Mouse (Mus musculus): ENCODE measurements around the gene Prph. TPM values are rescaled to one million over a fixed set of nuclear protein-coding genes. Genes with fewer than 3 reads are reported as not detected.
A peak's percentile ranks its signal among the peaks of the same experiment; 100 is the strongest.

The Prph gene
- total RNA-seq, 2 experiments from 2014 or later: 3.0 to 4.7 TPM

DNA sequence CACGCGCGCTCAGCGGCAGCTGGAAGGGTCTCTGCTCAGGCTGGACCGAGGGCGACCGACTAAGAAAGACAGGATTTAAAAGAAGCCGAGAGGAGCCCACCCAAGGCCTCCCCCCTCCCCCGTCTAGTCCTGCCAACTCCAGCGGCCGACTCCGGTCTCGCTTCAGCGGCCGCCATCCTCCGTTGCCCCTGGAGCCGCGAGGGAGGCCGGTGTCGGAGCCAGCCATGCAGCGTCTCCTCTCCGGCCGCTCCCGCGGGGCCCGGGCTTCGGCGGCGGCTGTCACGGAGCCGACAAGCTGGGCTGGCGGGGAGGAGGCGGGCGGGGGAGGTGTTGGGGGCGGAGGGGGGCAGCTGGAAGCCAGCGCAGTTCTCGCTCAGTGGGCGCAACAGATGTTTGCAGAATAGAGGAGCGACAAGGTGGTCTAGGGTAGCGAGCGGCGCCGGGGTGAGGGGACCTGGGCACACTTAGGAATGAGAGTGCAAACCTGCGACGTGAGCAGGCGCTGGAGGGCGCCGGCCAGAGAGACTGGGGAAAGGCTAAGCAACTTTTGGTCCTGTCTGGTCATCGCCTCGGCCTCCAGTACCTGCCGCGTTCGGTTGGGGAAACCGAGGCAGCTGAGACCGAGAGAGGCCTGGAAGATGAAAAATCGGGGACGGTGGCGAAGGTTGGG, 42.0 kb downstream of the Prph start:
- DNase-seq (ENCODE audit: low spot score in 2 of 2): no peak

DNA sequence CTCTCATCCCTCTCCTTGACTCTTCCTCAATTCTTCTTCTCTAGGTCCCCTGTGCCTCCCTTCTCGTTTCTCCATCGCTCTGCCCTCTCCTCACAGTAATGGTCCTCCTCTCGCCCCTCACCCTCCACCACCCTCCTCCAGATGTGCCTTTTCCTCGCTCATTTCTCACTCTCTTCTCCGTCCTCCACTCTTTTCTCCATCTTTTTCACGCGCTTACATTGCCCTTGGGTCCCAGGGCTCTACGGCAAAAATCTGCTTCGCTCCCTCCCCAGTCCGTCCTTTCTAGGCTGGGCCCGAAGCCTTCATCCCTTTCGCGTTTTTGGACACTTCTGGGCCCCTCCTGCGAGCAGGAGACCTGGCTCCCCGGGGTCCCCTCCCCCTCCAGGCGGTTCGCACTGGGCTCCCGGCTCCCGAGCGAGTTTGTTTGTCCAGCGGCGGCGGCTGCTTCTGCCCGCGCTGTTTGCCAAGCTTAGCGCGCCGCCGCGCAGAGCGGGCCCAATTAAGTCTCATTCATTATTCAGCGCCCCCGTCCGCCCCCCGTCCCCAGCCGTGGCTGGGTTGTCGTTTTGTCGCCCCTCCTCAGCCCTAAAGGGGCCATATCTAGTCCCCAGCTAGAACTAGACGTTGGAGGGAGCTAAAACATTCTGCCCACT, 43.0 kb downstream of the Prph start:
- DNase-seq (ENCODE audit: low spot score in 2 of 2): no peak

DNA sequence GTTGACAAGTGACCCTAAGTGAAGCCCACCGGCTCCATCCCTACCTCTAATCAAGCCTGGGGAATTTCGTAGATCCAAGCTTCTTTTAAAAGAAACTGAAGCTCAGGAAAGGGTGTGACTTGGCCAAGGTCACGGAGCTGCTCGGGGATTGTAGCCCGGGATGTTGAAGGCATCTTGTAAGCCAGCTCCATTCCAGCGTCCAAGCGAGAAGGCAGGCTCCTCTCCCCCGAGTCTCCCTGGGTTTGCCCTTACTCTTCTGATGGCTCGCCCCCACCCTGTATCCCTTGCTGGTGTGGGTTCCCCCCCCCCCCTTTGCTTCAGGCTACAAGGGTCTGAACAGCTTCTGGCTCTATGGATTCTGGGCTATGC, 43.5 kb downstream of the Prph start:
- no peak for DNase-seq (ENCODE audit: low spot score in 2 of 2)

DNA sequence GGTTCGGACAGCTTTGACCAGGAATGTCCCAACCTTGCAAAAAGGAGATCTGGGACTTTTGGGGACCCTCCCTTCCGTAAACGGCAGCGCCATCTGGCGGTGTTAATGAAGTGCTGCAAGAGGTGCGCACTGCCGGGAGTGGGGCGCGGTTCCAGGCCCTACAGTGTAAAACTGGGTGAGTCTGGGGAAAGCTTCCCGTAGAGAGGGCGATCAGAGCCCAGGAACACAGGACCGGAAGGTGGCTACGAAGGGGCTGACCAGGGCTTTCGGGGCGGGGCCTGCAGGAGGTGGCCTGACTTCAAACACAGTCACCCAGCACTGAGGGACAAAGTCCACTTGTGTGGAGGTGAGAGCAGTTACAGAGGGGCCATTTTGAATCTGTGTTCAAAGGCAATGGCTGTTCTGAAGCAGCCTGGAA, 44.2 kb downstream of the Prph start:
- peak in 1 of 2 experiments; percentile 60 for DNase-seq (ENCODE audit: low spot score in 2 of 2)

GRCm38 (mm10) chr15:99099984-99100383, 45.0 kb downstream of the Prph start:
- DNase-seq (ENCODE audit: low spot score in 2 of 2): no peak

- no peak for DNase-seq (ENCODE audit: low spot score in 2 of 2)
These were observed 50.3 kb downstream of the Prph start for GRCm38 (mm10) chr15:99105238-99105637.

- DNase-seq (ENCODE audit: low spot score in 2 of 2): no peak
These were observed 52.9 kb downstream of the Prph start for GRCm38 (mm10) chr15:99107866-99108265.

Small RNA genes within 50 kb of the gene (microRNA-seq; reads per million reads assigned to microRNA genes)
- gene Mir6960: 0.63 reads per million

Other genes starting within 250 kb of the Prph start
- 1 to 10 TPM; 1.8 TPM for gene Ddn, start 245.7 kb upstream of the Prph start, total RNA-seq (2021)
- 10 to 100 TPM; 42.8 to 42.9 TPM for gene Prkag1, start 223.7 kb upstream of the Prph start, total RNA-seq (2021)
- gene Kmt2d, start 184.0 kb upstream of the Prph start, total RNA-seq (2021): 10 to 100 TPM; 63.9 to 68.6 TPM
- 1 to 10 TPM; 2.4 to 3.6 TPM for gene Rhebl1, start 160.6 kb upstream of the Prph start, total RNA-seq (2021)
- gene Dhh, start 156.6 kb upstream of the Prph start, total RNA-seq (2021): 1 to 10 TPM; 5.0 to 7.8 TPM
- 10 to 100 TPM; 16.9 to 19.8 TPM for gene Lmbr1l, start 136.9 kb upstream of the Prph start, total RNA-seq (2021)
- gene Tuba1b, start 120.6 kb upstream of the Prph start, total RNA-seq (2021): 100 to 1,000 TPM; 402 to 455 TPM
- not detected for gene Gm49450, start 101.6 kb upstream of the Prph start, total RNA-seq (2021)
- 100 to 1,000 TPM; 355 to 415 TPM for gene Tuba1a, start 101.5 kb upstream of the Prph start, total RNA-seq (2021)
- 10 to 100 TPM; 62.2 to 80.4 TPM for gene Tuba1c, start 25.3 kb upstream of the Prph start, total RNA-seq (2021)
- gene Troap, start 19.4 kb downstream of the Prph start, total RNA-seq (2021): 10 to 100 TPM in 1 of 2 experiments, 1 to 10 TPM in 1; 5.9 to 10.6 TPM
- gene C1ql4, start 32.6 kb downstream of the Prph start, total RNA-seq (2021): not detected
- not detected for gene Dnajc22, start 38.0 kb downstream of the Prph start, total RNA-seq (2021)
- gene Spats2, start 70.7 kb downstream of the Prph start, total RNA-seq (2021): 10 to 100 TPM; 21.4 to 22.4 TPM
- gene Kcnh3, start 169.7 kb downstream of the Prph start, total RNA-seq (2021): under 1 TPM; 0.10 to 0.13 TPM
- gene Mcrs1, start 196.8 kb downstream of the Prph start, total RNA-seq (2021): 10 to 100 TPM; 55.6 to 59.3 TPM
- 10 to 100 TPM; 32.6 to 34.5 TPM for gene Prpf40b, start 239.9 kb downstream of the Prph start, total RNA-seq (2021)
- not detected for gene Fam186b, start 240.7 kb downstream of the Prph start, total RNA-seq (2021)

Data from gastrocnemius, postnatal 4 days (tissue).